In genomic region chr16:78661126-78661525, GRCm38 (mm10) we compare ENCODE assay signal across 19 mouse cellular contexts.
"Had no signal": no experiment of that assay in that cellular context is flagged by ENCODE, and none has a peak within 500 bp of the region (broad histone marks: within the 10 kb centered on the region; RNA-seq: fewer than 3 reads in every experiment).

No protein-coding gene starts in this region.

- H3K9me3 ChIP-seq: liver, embryonic 13.5 days; midbrain, embryonic 13.5 days; neural tube, embryonic 12.5 days; neural tube, embryonic 15.5 days had no signal

- H3K4me3 ChIP-seq: layer of hippocampus, adult 2 months; left cerebral cortex, adult 2 months; liver, embryonic 13.5 days; midbrain, embryonic 13.5 days; neural tube, embryonic 12.5 days; neural tube, embryonic 15.5 days had no signal

- H3K4me1 ChIP-seq: liver, embryonic 13.5 days; midbrain, embryonic 13.5 days; neural tube, embryonic 12.5 days; neural tube, embryonic 15.5 days had no signal

- DNase-seq: kidney, postnatal 25 days; layer of hippocampus, postnatal 36 days; liver, embryonic 13.5 days; lung, adult 2 months; right cerebral cortex, adult 18-20 months; right cerebral cortex, postnatal 14 days; right cerebral cortex, postnatal 4 days; thymus, adult 2 months; thymus, postnatal 14 days; thymus, postnatal 4 days had no signal

- H3K4me2 ChIP-seq: liver, embryonic 13.5 days; midbrain, embryonic 13.5 days; neural tube, embryonic 12.5 days; neural tube, embryonic 15.5 days had no signal

- H3K27ac ChIP-seq: kidney, postnatal 0 days; layer of hippocampus, adult 2 months; left cerebral cortex, adult 2 months; liver, embryonic 13.5 days; macrophage; midbrain, embryonic 13.5 days; neural tube, embryonic 12.5 days; neural tube, embryonic 15.5 days; stomach, postnatal 0 days had no signal

- H3K36me3 ChIP-seq: liver, embryonic 13.5 days; midbrain, embryonic 13.5 days; neural tube, embryonic 12.5 days; neural tube, embryonic 15.5 days had no signal

- H3K27me3 ChIP-seq: liver, embryonic 13.5 days; midbrain, embryonic 13.5 days; neural tube, embryonic 12.5 days; neural tube, embryonic 15.5 days had no signal

- H3K9ac ChIP-seq: liver, embryonic 13.5 days; midbrain, embryonic 13.5 days; neural tube, embryonic 12.5 days; neural tube, embryonic 15.5 days had no signal

- ATAC-seq: midbrain, embryonic 13.5 days; midbrain, embryonic 16.5 days had no signal
